Mouse (Mus musculus) thymus, postnatal 10 days (tissue): ENCODE data around the gene Sim2.

ENCODE experiments used
- DNase-seq, 2 experiments: peaks; one replicate each; pipeline ENCODE4 v3.0.0; 2021; ENCODE audit warnings: low spot score in 2 of 2

The Sim2 gene

GRCm38 (mm10) chr16:94084711-94085602 lies at the start of gene Sim2:
Gene Sim2 (plus strand): TSS chr16:94084931.
- no peak for DNase-seq

GRCm38 (mm10) chr16:94037280-94037679 lies 47.5 kb upstream of the Sim2 start:
- DNase-seq: no peak

GRCm38 (mm10) chr16:94038272-94038985 lies 46.3 kb upstream of the Sim2 start:
- peak; percentile 43 to 84 for DNase-seq

GRCm38 (mm10) chr16:94038986-94039341 lies 45.8 kb upstream of the Sim2 start:
- DNase-seq: no peak

- no peak for DNase-seq
Measured at GRCm38 (mm10) chr16:94040485-94040884, 44.2 kb upstream of the Sim2 start.

- DNase-seq: no peak
Measured at GRCm38 (mm10) chr16:94041065-94041712, 43.5 kb upstream of the Sim2 start.

- DNase-seq: no peak
Measured at GRCm38 (mm10) chr16:94043797-94044196, 40.9 kb upstream of the Sim2 start.

- no peak for DNase-seq
Measured at GRCm38 (mm10) chr16:94044996-94045395, 39.7 kb upstream of the Sim2 start.

- DNase-seq: no peak
Measured at GRCm38 (mm10) chr16:94050368-94050767, 34.4 kb upstream of the Sim2 start.

- no peak for DNase-seq
Measured at GRCm38 (mm10) chr16:94055176-94055575, 29.6 kb upstream of the Sim2 start.

- no peak for DNase-seq
Measured at GRCm38 (mm10) chr16:94055576-94055975, 29.2 kb upstream of the Sim2 start.

GRCm38 (mm10) chr16:94059820-94060219 lies 24.9 kb upstream of the Sim2 start:
- DNase-seq: no peak

GRCm38 (mm10) chr16:94064211-94064610 lies 20.5 kb upstream of the Sim2 start:
- DNase-seq: no peak

- no peak for DNase-seq
Measured at GRCm38 (mm10) chr16:94065728-94066674, 18.7 kb upstream of the Sim2 start.

GRCm38 (mm10) chr16:94066771-94067170 lies 18.0 kb upstream of the Sim2 start:
- no peak for DNase-seq

- DNase-seq: no peak
Measured at GRCm38 (mm10) chr16:94067280-94067679, 17.5 kb upstream of the Sim2 start.

GRCm38 (mm10) chr16:94069061-94069460 lies 15.7 kb upstream of the Sim2 start:
- DNase-seq: no peak

- DNase-seq: no peak
Measured at GRCm38 (mm10) chr16:94070920-94071319, 13.8 kb upstream of the Sim2 start.

GRCm38 (mm10) chr16:94071468-94071867 lies 13.3 kb upstream of the Sim2 start:
- DNase-seq: no peak

- no peak for DNase-seq
Measured at GRCm38 (mm10) chr16:94075362-94076027, 9.2 kb upstream of the Sim2 start.
